Mouse (Mus musculus) myocyte (in vitro differentiated cells): Measurements from ENCODE around the gene Add2. TPM values are rescaled to one million over a fixed set of nuclear protein-coding genes. Genes with fewer than 3 reads are reported as not detected.
A peak's percentile ranks its signal among the peaks of the same experiment; 100 is the strongest.

Experiments used
- H3K27me3 ChIP-seq: one replicate; pipeline ENCODE4 v1.6.1; 2011; ENCODE audit not compliant: control insufficient read depth, insufficient read depth, insufficient read length
- H3K36me3 ChIP-seq: one replicate; pipeline ENCODE4 v1.6.1; 2011; ENCODE audit not compliant: control insufficient read depth, insufficient read depth
- H3K4me2 ChIP-seq: one replicate; pipeline ENCODE4 v1.6.1; 2011; ENCODE audit warnings: low read depth, control low read depth
- H3K4me3 ChIP-seq: one replicate; pipeline ENCODE4 v1.5.1; 2011; ENCODE audit warnings: mild to moderate bottlenecking, control low read depth, moderate library complexity
- H3K79me2 ChIP-seq: one replicate; pipeline ENCODE4 v1.6.1; 2011; ENCODE audit not compliant: control insufficient read depth, insufficient read depth
- H3ac ChIP-seq: one replicate; pipeline ENCODE4 v1.6.1; 2011; ENCODE audit not compliant: control insufficient read depth, insufficient read length
- CEBPB ChIP-seq: IDR thresholded peaks from 2 replicates; pipeline ENCODE4 v1.6.1; 2011; ENCODE audit warnings: mild to moderate bottlenecking, moderate library complexity; ENCODE audit not compliant: poor library complexity, insufficient read depth, severe bottlenecking
- E2F4 ChIP-seq: IDR thresholded peaks from one replicate; pipeline ENCODE4 v1.6.1; 2011; ENCODE audit warnings: mild to moderate bottlenecking, control low read depth, moderate library complexity; ENCODE audit not compliant: insufficient read depth
- MAX ChIP-seq: IDR thresholded peaks from one replicate; pipeline ENCODE4 v1.6.1; 2011; ENCODE audit warnings: low read depth, mild to moderate bottlenecking, control low read depth
- MYOD1 ChIP-seq, 3 experiments: IDR thresholded peaks; one replicate each; pipeline ENCODE4 v1.6.1; 2011; ENCODE audit warnings: control low read depth in 2 of 3, low read depth in 2 of 3, mild to moderate bottlenecking in 2 of 3, moderate library complexity in 1 of 3; ENCODE audit not compliant: insufficient read length in 2 of 3, control insufficient read depth in 1 of 3
- MYOG ChIP-seq, 3 experiments: IDR thresholded peaks; one replicate each; pipeline ENCODE4 v1.6.1; 2011; ENCODE audit warnings: control low read depth in 2 of 3, low read depth in 2 of 3, mild to moderate bottlenecking in 2 of 3; ENCODE audit not compliant: insufficient read length in 2 of 3, control insufficient read depth in 1 of 3, insufficient read depth in 1 of 3
- POLR2A ChIP-seq: IDR thresholded peaks from one replicate; pipeline ENCODE4 v1.6.1; 2011; ENCODE audit warnings: low read depth, mild to moderate bottlenecking, control low read depth, moderate library complexity; ENCODE audit not compliant: insufficient read length
- POLR2AphosphoS2 ChIP-seq: IDR thresholded peaks from one replicate; pipeline ENCODE4 v1.6.1; 2011; ENCODE audit warnings: low read depth, control low read depth; ENCODE audit not compliant: insufficient read length
- REST ChIP-seq: IDR thresholded peaks from one replicate; pipeline ENCODE4 v1.6.1; 2011; ENCODE audit warnings: mild to moderate bottlenecking, control low read depth, moderate library complexity; ENCODE audit not compliant: insufficient read depth, insufficient read length
- SRF ChIP-seq: IDR thresholded peaks from one replicate; pipeline ENCODE4 v1.6.1; 2011; ENCODE audit warnings: low read depth; ENCODE audit not compliant: control insufficient read depth, insufficient read length
- TCF12 ChIP-seq: IDR thresholded peaks from one replicate; pipeline ENCODE4 v1.6.1; 2011; ENCODE audit warnings: mild to moderate bottlenecking, control low read depth; ENCODE audit not compliant: poor library complexity, insufficient read depth, severe bottlenecking
- TCF3 ChIP-seq: IDR thresholded peaks from one replicate; pipeline ENCODE4 v1.6.1; 2011; ENCODE audit warnings: low read depth, control low read depth; ENCODE audit not compliant: insufficient read length
- USF1 ChIP-seq: IDR thresholded peaks from one replicate; pipeline ENCODE4 v1.6.1; 2011; ENCODE audit warnings: low read depth, mild to moderate bottlenecking, control low read depth, moderate library complexity
- polyA plus RNA-seq: library from polyadenylated mRNA; unstranded; fragments of >200 nt; fragmentation: generic; extraction: Trizol; gene quantifications from one replicate; pipeline ENCODE4 v1.2.1, GENCODE M21; 2012; ENCODE audit warnings: missing spikeins

Add2 gene
- polyA plus RNA-seq, 1 experiment = 3.6 TPM

DNA sequence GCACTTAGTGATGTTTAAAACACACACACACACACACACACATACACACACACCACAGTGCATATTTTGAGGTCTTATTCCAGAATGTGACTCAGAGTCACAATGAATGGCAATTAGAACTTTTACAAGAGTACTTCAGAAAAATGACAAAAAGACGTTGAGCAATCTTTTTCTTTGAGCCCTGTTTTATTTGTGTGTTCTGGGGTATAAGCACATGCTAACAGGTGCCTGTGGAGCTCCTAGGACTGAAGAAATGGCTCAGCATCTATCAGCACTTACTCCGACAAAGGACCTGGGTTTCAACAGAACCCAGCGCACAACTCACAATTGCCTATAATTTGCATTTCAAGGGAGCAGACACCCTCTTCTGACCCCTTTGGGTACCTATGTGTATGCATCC, 135.5 kb downstream of the Add2 start:
- Histone ChIP-seq H3K36me3 (no peaks in the 10 kb centered on the region), H3ac (no peak overlapping the region), H3K27me3 (no peaks in the 10 kb centered on the region), H3K4me2 (no peak overlapping the region), H3K4me3 (no peak overlapping the region), H3K79me2 (no peaks in the 10 kb centered on the region)
- TF ChIP-seq POLR2AphosphoS2 = no peak
- TF ChIP-seq MYOD1 (IDR thresholded peaks at IDR 0.05; ENCODE audit: control insufficient read depth in 1 of 3, insufficient read length in 2 of 3, low read depth in 2 of 3) = no peak
- no peak for TF ChIP-seq TCF3
- TF ChIP-seq SRF = no peak
- TF ChIP-seq REST = no peak
- no peak for TF ChIP-seq MYOG (IDR thresholded peaks at IDR 0.05; ENCODE audit: control insufficient read depth in 1 of 3, insufficient read depth in 1 of 3, insufficient read length in 2 of 3, low read depth in 2 of 3)
- TF ChIP-seq CEBPB = no peak
- no peak for TF ChIP-seq POLR2A
- no peak for TF ChIP-seq USF1
- TF ChIP-seq MAX = no peak
- TF ChIP-seq E2F4 = no peak
- no peak for TF ChIP-seq TCF12

DNA sequence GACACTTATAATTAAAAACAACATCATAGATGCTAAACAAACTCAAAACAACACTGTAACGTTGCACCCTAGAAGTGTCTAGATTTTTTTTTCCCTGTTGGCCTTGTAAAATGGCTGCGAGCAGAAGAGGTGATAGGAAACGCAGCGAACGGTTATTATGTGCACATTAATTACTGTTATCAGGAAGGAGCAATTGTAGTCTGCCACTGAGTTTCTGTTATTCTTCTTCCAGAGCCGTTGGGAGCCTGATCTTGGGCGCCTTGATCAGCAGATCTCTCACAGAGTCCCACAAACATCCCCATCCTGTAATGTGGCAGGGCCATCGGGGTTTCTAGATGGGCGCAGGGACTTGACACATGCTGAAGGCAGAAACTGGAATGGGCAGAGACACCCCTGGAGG, 137.9 kb downstream of the Add2 start:
- no peak overlapping the region for H3K4me2 ChIP-seq
- no peaks in the 10 kb centered on the region for H3K27me3 ChIP-seq
- TF ChIP-seq USF1 (no peak), POLR2AphosphoS2 (no peak), E2F4 (no peak), TCF3 (no peak), CEBPB (no peak), MAX (no peak), SRF (no peak)
- no peak overlapping the region for H3ac ChIP-seq
- no peak overlapping the region for H3K4me3 ChIP-seq
- no peaks in the 10 kb centered on the region for H3K79me2 ChIP-seq
- no peaks in the 10 kb centered on the region for H3K36me3 ChIP-seq

DNA sequence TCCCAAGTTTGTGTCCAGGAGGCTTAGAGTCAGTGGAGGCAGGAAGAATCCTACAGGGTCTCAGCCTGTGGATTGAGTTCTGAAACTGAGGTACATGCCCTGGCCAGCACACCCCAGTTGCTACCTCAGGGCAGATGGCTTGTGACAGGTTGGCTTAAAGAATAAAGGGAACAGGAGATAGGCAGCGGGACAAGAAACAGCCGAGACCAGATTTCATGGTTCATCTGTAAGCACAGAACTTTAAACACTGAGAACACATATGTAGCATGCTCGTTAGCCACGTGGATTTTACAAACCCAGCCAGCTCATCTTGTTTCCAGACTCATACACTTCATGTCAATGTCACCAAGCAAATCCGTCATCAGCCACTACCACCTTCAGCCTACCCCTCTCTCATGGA, 139.4 kb downstream of the Add2 start:
- TF ChIP-seq TCF3 (no peak), USF1 (no peak), SRF (no peak), MAX (no peak), TCF12 (no peak), REST (no peak)
- Histone ChIP-seq H3K4me3 (no peak overlapping the region), H3K4me2 (no peak overlapping the region), H3ac (no peak overlapping the region), H3K27me3 (no peaks in the 10 kb centered on the region), H3K36me3 (no peaks in the 10 kb centered on the region), H3K79me2 (no peaks in the 10 kb centered on the region)

DNA sequence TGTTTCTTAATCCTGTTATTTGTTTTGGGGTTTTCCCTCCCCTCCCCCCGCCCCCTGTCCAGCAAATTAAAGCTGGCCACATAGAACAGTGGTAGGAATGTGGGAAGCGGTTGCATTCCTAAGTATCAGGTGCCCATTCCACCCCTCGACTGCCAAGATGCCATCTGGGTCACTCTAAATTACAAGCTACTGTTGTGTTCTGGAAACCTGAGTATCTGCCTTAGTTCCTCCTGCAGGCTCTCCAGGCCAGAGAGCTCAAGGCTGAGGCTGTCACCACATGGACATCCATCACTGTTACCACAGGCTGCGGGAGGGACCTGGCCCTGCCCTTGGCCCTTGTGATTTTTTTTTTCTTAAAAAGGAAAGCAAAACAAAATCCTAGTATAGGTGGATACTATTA, 140.7 kb downstream of the Add2 start:
- Histone ChIP-seq H3K4me3 (no peak overlapping the region), H3K27me3 (no peaks in the 10 kb centered on the region), H3K79me2 (no peaks in the 10 kb centered on the region), H3K4me2 (peak overlapping the region; percentile 19), H3ac (no peak overlapping the region), H3K36me3 (no peaks in the 10 kb centered on the region)
- TF ChIP-seq SRF (no peak), USF1 (peak; percentile 8), TCF12 (peak; percentile 1), MYOD1 (IDR thresholded peaks at IDR 0.05; ENCODE audit: control insufficient read depth in 1 of 3, insufficient read length in 2 of 3, low read depth in 2 of 3) (no peak), POLR2AphosphoS2 (no peak), POLR2A (no peak), TCF3 (no peak)

Other genes starting within 250 kb of the Add2 start
- not detected for gene Nat8f6, start 207.7 kb upstream of the Add2 start, polyA plus RNA-seq
- not detected for gene Nat8f5, start 207.7 kb upstream of the Add2 start, polyA plus RNA-seq
- not detected for gene Nat8, start 196.6 kb upstream of the Add2 start, polyA plus RNA-seq
- not detected for gene Nat8f2, start 159.5 kb upstream of the Add2 start, polyA plus RNA-seq
- 0.31 TPM for gene Nat8f4, start 123.8 kb upstream of the Add2 start, polyA plus RNA-seq
- 19.8 TPM for gene Tprkb, start 116.8 kb upstream of the Add2 start, polyA plus RNA-seq
- gene Nat8f1, start 113.0 kb upstream of the Add2 start, polyA plus RNA-seq = 3.8 TPM
- 20.8 TPM for gene Dusp11, start 67.0 kb upstream of the Add2 start, polyA plus RNA-seq
- not detected for gene Figla, start 12.5 kb upstream of the Add2 start, polyA plus RNA-seq
- gene Tgfa, start 166.5 kb downstream of the Add2 start, polyA plus RNA-seq = 0.20 TPM